Mouse (Mus musculus) thymus, postnatal 25 days (tissue): ENCODE data around the gene Olfr1136.

ENCODE experiments used
- DNase-seq: peaks from one replicate; pipeline ENCODE4 v3.0.0; 2022

Gene Olfr1136

DNA sequence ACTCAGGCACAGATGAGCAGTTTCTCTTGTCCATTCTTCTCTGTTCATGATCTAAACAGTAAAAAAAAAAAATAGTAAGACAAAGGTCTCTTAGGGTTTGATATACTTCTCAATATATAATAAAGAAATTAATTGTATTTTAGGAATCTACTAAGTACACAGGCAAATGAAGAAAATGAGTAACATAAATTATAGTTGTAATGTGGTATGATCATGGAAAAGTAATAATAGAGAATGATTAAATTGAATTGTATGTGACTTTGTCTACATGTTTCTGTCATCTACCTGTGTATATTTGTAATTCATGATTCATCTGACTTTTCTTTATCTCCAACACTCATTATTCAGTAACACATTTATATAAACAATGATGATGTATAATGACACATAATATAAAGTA is at the start of gene Olfr1136:
Olfr1136 (minus strand) TSS at position 101 of the 400 bp plus-strand sequence.
- no peak for DNase-seq

DNA sequence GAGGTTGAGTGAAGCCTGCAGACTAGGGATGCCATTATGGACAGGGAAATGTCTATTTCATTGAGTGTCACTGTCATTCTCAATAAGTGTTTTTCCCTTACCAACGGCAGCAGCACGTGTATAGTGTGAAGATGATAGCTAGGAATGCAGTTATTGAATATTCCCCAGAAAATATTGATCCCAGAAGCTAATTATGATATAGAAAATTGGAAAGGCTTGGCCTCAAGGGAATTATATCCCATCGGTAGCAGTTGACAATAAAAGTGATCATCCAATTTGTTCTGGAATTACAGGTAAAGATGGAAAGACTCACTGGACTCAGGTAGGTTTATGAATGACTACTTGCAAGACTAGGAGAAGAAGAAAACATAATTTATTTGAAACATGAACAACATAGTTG is 49.7 kb upstream of the Olfr1136 start, which contains the start of gene Olfr1140:
Olfr1140 (plus strand) TSS at position 301 of the 400 bp plus-strand sequence.
- no peak for DNase-seq

DNA sequence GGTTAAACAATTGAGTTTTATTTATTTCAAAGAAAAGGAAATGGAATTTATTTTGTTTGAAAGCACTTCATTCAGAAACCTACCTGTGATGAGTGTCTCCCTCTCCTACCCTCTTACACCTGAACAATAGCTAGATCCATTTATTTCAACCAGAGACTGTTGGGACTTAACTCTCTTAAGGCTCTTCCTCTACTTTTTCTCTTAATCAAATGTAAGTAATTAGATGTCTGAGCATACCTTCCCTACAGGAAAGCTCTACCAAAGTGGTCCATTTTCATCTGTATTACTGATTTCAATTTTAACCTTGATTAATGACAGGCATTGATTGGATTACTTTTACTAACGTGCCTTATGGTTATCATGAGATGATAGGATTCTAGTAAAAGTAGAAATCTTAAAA is 46.1 kb upstream of the Olfr1136 start, which contains the start of gene Olfr1138:
Olfr1138 (minus strand) TSS at position 101 of the 400 bp plus-strand sequence.
- no peak for DNase-seq

DNA sequence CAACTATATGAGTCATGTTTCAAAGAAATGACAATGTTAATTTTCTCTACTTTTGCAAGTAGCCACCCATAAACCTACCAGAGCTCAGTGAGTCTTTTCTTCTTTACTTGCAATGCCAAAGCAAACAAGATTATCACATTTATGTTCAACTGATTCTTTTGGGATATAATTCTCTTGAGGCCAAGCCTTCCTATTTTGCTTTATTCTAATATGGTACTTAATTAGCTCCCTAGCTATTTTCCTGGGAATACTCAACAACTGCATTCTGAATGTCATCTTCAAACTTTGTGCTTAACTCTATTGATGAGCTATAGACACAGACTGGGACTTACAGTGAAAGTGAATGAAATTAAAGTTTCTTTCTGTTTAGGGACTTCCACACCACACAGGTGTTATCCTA is 19.3 kb upstream of the Olfr1136 start, which contains the start of gene Olfr1137:
Olfr1137 (minus strand) TSS at position 101 of the 400 bp plus-strand sequence.
- DNase-seq, result no peak

DNA sequence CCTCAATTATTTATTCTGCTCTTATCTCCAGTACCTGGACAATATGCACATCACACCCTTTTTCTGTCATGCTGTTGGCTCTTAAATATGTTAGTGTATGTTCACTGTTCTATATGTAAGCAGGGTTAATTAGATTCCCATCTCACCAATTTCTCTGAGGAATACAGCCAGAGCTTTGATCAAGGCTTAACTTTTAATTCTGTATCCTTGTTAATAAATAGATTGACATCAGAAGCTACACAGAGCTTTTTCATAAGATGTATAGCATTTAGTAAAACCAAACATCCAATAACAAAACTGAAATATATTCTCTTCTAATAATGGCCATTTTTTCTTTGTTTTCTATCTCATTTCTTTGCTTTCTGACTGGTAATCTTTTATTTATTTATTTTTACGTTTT is 20.2 kb downstream of the Olfr1136 start, which contains the start of gene Olfr1135:
Olfr1135 (minus strand) TSS at position 101 of the 400 bp plus-strand sequence.
- DNase-seq, result no peak

DNA sequence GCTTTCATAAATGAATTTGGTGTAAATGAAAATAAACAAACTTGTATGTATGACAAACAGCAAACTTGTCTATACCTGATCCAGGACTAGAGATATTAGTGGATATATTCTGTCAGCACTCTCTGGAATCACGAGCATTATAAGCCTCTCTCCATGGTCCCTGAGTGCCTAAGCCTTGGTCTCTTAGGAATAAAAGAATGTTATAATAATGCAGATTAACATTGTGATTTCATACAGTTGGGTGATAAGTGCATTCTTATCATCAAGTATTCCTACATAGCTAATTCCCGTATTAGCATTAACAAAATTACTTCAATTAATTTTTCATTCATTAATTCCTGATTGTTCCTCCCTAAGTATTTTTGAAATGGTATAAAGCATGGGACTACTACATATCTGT is 35.4 kb downstream of the Olfr1136 start, which contains the start of gene Olfr1134:
Olfr1134 (minus strand) TSS at position 101 of the 400 bp plus-strand sequence.
- DNase-seq, result no peak

DNA sequence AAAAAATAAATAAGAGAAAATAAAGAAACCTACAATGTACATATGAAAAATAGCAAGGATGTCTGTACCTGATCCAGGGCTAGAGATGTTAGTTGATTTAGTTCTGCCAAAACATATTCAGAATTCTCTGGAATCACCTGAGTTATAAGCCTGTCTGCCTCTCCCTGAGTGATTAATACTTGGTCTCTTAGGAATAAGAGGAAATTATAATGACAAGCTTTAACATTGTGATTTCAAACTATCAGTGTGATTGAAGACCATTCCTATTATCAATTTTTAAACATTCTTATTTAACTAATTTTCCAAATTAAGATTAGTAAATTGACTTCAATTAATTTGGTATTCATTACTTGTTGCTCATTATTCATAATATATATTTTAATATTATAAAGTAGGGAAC is 46.5 kb downstream of the Olfr1136 start, which contains the start of gene Olfr1133:
Olfr1133 (minus strand) TSS at position 101 of the 400 bp plus-strand sequence.
- DNase-seq, result no peak
